Mouse (Mus musculus) bone marrow, adult 2 months (tissue): ENCODE results near the gene Amh.

Source experiments
- CTCF ChIP-seq: fragments of 200-500 bp; IDR thresholded peaks from 2 replicates; pipeline ENCODE4 v1.5.1; 2011; ENCODE audit warnings: low read length, control low read depth; ENCODE audit not compliant: control insufficient read depth, insufficient read depth
- POLR2A ChIP-seq: fragments of 200-500 bp; IDR thresholded peaks from 2 replicates; pipeline ENCODE4 v1.6.1; 2011; ENCODE audit warnings: low read depth, mild to moderate bottlenecking, control low read depth, low read length, borderline replicate concordance; ENCODE audit not compliant: control insufficient read depth

- no peak for TF ChIP-seq CTCF
- no peak for TF ChIP-seq POLR2A
These were observed 28.6 kb upstream of the Amh start for GRCm38 (mm10) chr10:80776358-80776869.
